Mouse (Mus musculus) ovary, postnatal 14 days (tissue): ENCODE results near the gene Eef1g.

Experiments
- DNase-seq: peaks from one replicate; pipeline ENCODE4 v3.0.0; 2022; ENCODE audit warnings: low spot score

The Eef1g gene

GRCm38 (mm10) chr19:8966590-8967372 is at the start of gene Eef1g:
Gene Eef1g (plus strand): TSS chr19:8967041.
- peak; percentile 92 for DNase-seq

DNA sequence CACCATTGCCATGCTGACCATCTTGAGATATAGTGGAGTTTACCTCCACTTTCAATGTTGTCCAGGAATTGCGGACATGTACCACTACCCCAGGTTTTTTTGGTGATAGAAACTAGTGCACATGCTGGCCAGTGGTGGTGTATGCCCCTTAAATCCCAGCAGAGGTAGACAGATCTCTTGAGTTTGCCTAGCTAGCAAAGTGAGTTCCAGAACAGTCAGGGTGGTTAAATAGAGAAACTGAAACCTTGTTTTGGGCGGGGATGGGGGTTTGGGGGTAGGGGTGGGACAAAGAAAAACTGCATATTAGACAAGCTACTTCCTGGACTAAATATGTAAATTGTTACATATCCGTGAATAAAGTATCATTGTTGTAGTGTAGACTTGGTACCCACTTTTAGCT is 47.8 kb upstream of the Eef1g start:
- DNase-seq, result no peak

- no peak for DNase-seq
Measured at GRCm38 (mm10) chr19:8919684-8920072, 47.2 kb upstream of the Eef1g start.

- peak; percentile 91 for DNase-seq
Measured at GRCm38 (mm10) chr19:8920073-8920736, 46.6 kb upstream of the Eef1g start, which contains the start of gene B3gat3. Gene B3gat3 (plus strand): TSS chr19:8920374.

GRCm38 (mm10) chr19:8920836-8921291 is 46.0 kb upstream of the Eef1g start:
- no peak for DNase-seq

- no peak for DNase-seq
Measured at GRCm38 (mm10) chr19:8921741-8922140, 45.1 kb upstream of the Eef1g start.

DNA sequence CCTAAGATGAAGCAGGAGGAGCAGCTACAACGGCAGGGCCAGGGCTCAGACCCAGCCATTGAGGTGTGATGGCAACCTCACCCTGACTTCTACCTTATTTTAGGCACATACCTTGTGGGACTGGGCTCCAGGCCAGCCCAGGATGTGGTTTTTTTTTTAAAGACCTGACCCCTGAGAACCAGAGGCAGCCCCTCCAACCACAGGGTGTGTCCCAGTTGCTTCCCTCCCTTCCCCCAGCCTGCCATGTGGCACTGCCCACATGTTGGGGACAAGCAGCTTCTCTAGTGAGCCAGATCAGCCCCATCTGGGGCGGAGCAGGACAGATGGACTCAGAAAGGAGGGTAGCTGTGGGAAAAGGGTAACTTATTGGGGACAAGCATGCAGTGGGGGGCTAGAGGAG is 40.1 kb upstream of the Eef1g start:
- no peak for DNase-seq

GRCm38 (mm10) chr19:8927891-8928525 is 38.8 kb upstream of the Eef1g start:
- DNase-seq, result no peak

DNA sequence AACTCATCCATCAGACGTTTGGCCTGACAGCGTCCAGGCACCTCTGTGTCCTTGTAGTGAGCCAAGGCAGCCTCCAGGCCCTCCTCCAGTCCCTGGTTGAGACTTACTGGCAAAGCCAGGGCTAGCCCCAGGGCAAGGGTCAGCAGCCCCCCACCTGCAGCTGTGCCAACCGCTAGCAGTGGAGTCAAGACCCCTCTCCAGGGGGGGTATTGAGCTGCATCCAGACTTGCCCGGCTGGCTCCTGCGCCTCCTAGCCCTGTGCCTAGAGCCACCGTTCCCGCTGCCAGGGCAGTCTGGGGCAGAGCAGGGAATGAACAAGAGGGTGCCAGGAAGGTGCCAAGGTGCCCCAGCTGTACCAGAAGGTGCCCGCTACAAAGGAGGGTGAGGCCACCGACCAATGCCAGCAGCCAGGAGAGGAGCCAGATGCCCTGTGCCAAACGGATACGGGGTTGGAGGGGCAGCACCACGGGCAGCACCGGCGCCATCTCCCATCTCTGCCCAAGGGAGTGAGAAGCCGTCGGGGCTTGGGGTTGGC is 38.1 kb upstream of the Eef1g start:
- no peak for DNase-seq

GRCm38 (mm10) chr19:8929224-8930088 is 37.4 kb upstream of the Eef1g start, which contains the start of the genes Rom1 and Eml3:
Gene Rom1 (minus strand): TSS chr19:8929356.
Gene Eml3 (plus strand): TSS chr19:8929552.
- DNase-seq, result peak; percentile 84

- no peak for DNase-seq
Measured at GRCm38 (mm10) chr19:8930117-8930516, 36.7 kb upstream of the Eef1g start.

- DNase-seq, result no peak
Measured at GRCm38 (mm10) chr19:8930771-8931170, 36.1 kb upstream of the Eef1g start.

GRCm38 (mm10) chr19:8936736-8937135 is 30.1 kb upstream of the Eef1g start:
- DNase-seq, result no peak

DNA sequence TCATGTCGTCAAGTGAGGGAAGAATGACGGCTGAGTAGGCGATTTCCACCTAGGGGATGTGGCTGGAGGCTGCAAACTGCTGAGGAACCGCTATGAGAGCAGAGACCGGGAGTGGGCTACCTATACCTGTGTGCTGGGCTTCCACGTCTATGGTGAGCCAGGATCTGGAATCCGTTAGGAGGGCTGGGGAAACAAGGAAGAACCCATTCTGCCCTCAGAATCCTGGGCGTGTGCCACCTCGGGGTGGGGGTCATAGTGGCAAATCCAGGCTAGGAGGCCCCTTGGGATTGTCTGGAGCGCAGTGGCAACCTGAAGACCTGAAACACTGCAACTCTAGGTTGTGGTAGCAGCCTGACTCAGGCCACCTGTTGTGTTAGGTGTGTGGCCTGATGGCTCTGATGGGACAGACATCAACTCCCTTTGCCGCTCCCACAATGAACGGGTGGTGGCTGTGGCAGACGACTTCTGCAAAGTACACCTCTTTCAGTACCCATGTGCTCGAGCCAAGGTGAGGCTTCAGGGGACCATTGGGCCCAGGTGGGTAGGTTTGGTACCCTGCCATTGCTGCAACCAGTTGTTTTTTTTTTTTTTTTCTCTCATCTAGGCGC is 26.2 kb upstream of the Eef1g start:
- no peak for DNase-seq

DNA sequence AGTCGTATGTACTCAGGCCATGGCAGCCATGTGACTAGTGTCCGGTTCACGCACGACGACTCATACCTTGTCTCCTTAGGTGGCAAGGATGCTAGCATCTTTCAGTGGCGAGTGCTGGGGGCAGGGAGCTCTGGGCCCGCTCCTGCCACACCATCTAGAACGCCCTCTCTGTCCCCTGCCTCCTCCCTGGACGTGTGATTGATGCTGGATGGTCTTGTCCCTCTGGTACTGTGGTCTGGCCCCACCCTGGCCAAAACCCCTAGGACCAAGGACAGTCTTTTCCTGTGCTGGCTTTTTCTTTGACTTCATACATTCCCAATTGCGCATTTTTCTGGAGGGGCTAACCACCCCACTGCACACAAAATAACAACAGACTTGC is 25.7 kb upstream of the Eef1g start:
- no peak for DNase-seq

- DNase-seq, result peak; percentile 92
Measured at GRCm38 (mm10) chr19:8941515-8942217, 25.2 kb upstream of the Eef1g start, which contains the start of gene Mta2. Gene Mta2 (plus strand): TSS chr19:8941875.

- peak; percentile 56 for DNase-seq
Measured at GRCm38 (mm10) chr19:8942276-8942964, 24.4 kb upstream of the Eef1g start.

DNA sequence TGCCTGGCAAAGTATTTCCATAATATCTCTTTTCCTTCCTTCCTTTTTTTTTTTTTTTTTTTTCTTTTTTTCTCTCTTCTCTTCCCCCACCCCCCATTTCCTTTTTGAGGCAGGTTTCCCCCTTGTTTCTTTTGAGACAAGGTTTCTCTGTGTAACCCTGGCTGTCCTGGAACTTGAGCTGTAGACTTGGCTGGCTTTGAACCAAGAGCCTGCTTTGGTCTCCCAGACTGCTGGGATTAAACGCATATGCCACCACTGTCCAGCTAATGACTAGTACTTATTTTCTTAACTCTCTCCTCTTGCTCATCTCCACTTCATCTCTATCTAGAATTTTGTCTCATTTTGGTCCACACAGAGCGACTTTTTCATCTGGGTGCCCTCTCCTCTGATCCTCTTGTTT is 23.8 kb upstream of the Eef1g start:
- DNase-seq, result no peak

- DNase-seq, result no peak
Measured at GRCm38 (mm10) chr19:8944062-8944461, 22.8 kb upstream of the Eef1g start.

DNA sequence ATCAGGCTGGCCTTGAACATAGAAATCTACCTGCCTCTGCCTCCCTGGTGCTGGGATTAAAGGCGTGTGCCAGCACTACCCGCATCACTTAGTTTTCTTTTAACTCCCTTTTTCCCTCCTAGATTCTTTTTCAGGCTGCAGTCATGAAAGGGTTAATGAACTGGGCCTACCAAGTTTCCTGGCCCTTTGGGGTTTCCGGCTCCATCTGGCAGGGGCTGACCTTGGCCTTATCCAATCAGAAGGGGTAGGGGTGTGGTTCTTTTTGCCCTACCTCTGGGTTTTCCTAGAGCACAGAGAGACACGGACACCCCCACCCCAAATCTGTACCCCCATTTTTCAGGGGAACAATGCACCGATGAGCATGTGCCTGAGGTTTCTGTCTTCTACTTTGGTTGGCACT is 22.1 kb upstream of the Eef1g start:
- peak; percentile 69 for DNase-seq
